Mouse (Mus musculus) G1E-ER4 (cell line): ENCODE results near the gene Bmper. TPM values are rescaled to one million over a fixed set of nuclear protein-coding genes. Genes with fewer than 3 reads are reported as not detected.

ENCODE experiments used
- GATA1 ChIP-seq: IDR thresholded peaks from one replicate; pipeline ENCODE4 v1.8.0; 2012; ENCODE audit warnings: low read length, inconsistent platforms
- polyA plus RNA-seq: library from polyadenylated mRNA; stranded (reverse); fragments of >175 nt; gene quantifications from 2 replicates; pipeline ENCODE4 v1.2.3, GENCODE M21; 2012

The Bmper gene
- not detected in 2 replicates for polyA plus RNA-seq

- no peak for TF ChIP-seq GATA1
Measured at GRCm38 (mm10) chr9:23222841-23223548, at the start of gene Bmper. Gene Bmper (plus strand): TSS chr9:23223076.

GRCm38 (mm10) chr9:23177476-23177875, 45.4 kb upstream of the Bmper start:
- TF ChIP-seq GATA1: no peak

DNA sequence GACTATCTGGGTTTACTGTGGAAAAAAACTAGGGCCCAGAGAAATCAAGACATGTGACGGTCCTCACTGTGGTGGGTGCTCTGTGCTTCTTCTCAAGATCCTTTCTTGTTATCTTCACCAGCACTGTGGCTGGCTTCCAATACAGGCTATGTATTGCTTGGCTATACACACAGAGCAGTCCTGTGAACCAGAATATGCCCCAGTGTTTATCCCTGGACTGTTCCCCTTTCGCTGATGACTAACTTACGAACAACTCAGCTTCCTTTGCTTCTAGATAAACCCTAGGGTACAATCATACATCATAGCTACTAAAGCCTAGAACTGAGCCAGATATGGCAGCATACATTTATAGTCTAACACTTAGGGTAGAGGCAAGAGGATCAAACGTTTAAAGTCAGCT, 35.7 kb upstream of the Bmper start:
- no peak for TF ChIP-seq GATA1

DNA sequence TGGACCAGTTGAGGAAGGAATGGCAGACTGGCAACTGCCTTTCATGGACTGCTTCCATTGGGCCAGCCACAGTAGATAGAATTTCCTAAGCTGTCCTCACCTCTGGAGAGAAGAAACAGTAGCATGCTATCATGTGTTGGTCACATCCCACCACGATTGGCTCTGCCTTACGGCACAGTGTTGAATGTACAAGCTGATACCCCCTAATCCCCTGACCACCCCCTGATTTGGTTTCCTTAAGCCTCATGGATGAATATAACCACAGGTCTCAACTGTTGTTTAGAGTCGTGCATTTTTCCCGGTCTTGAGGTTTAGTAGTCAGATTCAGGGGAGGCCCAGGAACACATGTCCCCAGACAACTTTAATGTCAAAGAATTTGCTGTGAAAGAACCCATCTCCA, 34.7 kb upstream of the Bmper start:
- no peak for TF ChIP-seq GATA1

- TF ChIP-seq GATA1: no peak
Measured at GRCm38 (mm10) chr9:23190950-23191349, 31.9 kb upstream of the Bmper start.

DNA sequence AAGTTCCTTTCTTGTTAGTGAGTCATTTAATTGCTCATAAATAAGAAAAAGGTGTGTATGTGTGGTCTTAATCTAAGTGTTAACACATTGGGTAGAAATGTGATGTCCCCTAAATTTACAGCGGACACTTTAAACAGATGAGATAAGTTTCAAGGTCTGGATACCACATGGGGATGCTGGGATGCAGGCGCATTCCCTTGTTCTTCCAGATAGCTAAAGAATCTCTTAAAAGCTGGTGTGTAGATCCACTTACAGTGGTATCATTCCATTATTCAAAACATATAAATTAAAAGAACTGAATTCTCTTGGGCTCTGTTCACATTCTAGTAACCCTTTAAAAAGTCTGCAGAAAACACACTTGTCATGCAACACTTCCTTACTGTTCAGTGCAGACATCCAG, 31.4 kb upstream of the Bmper start:
- TF ChIP-seq GATA1: no peak

DNA sequence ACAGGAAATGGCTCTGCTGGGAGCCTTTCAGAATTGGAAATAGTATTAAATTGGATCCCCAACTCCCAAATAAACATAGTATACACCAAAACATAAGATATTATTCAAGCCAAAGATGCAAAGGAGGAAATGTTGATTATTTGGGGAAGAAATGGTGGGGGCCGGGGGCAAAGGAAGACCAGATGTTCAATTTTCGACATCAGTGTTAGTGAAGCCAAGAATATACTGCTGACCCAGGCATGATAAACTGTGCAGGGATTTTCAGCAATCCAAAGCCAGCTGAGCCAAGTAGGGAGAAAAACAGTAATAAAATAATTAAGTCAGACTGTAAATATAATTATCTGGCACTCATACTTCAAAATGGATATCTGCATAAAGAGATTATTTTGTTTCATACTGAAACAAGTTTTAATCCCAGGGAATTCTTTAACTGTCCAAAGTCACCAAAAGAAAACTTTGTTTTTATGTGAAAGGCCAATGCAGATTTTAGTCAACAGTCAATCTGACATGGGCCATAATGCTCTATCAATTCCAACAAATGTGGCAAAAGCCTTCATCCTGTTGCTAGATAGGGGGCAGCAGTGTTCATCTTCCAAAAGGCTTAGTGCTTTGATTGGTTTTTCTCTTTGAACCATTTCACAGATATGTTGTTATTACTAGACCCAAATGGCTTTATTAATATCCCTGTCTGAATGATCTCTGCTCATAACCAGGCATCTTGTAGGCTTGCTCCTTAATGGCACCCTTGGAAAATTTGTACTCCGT, 30.1 kb upstream of the Bmper start:
- no peak for TF ChIP-seq GATA1

DNA sequence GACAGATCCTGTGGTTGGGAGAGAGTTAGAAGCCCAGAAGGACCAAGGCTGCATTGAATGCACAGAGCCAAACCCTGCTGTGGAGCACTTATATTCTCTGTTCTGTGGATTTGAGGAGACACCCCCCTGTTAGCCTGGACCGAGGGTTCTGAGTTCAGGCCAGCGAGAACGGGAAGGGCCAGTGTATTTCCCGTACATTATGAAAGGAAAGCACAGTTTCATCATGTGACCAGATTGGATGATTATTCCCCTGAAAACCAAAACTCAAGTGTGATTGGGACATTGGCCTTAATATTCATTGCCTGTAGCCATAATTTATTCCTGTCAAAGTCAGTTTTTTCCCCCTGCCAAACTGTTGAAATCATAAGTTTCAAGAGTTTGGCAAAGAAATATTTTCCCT, 23.9 kb upstream of the Bmper start:
- no peak for TF ChIP-seq GATA1

GRCm38 (mm10) chr9:23199841-23200240, 23.0 kb upstream of the Bmper start:
- no peak for TF ChIP-seq GATA1

DNA sequence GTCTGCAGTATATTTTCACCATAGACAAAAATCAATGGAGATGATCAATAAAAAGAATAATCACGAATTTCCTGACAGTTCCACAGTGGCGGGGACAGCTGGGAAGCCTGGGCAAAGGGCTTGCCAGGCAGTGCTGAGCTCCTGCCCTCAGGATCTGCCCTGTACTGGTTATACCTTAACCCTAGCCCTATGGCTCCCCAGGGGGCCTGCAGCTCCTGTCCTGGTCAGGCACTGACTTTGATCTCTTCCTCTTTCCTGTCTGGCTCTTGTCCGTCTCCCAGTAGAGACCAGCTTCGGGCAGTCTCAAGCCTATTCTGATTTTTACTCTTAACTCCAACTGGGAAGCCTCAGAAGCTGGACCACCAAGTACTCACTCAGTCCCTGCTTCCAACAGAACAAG, 22.0 kb upstream of the Bmper start:
- TF ChIP-seq GATA1: no peak

GRCm38 (mm10) chr9:23202431-23202830, 20.4 kb upstream of the Bmper start:
- no peak for TF ChIP-seq GATA1

DNA sequence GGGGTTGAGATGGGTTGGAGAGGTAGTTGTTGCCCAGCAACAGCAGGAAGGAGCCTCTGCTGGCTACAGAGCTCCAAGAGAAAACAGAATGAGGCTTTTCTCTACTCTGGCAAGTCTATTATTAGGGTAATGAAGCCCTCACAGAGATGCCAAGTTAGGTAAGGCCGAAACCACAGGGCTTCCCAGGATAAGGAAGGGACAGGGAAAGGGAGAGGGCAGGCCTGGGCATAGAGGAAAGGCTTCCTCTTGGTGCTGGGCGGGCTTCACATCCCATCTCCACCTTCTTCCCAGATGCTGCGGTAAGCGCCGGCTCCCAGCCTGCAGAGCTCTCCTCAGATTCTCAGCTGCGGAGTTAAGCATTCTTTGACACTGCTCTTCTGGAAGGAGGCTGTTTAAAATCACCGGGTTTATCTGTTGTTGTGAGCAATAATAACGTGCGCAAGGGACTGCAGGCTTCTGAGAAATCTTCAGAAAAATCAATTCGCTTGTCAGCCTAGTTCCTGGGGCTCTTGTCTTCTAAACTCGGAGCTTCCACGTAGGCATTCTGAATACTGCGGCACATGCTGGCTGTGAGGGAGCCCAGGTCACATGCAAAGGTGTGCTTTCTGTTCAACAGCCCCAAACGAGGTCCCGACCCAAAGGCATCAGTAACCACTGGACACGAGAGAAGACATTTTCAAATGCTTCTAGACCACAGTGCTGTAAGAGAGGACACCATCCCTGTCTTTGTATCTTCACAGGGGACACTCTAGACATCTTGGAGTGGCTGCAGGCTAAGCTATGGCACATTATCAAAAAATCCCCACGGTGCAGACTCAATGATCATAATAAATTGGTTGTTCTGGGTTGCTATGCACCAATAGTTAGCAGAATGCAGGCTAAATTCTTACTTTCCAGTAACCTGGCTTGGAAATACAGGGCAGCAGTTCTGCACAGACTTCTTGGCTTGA, 18.3 kb upstream of the Bmper start:
- no peak for TF ChIP-seq GATA1

GRCm38 (mm10) chr9:23205304-23205703, 17.6 kb upstream of the Bmper start:
- TF ChIP-seq GATA1: no peak

DNA sequence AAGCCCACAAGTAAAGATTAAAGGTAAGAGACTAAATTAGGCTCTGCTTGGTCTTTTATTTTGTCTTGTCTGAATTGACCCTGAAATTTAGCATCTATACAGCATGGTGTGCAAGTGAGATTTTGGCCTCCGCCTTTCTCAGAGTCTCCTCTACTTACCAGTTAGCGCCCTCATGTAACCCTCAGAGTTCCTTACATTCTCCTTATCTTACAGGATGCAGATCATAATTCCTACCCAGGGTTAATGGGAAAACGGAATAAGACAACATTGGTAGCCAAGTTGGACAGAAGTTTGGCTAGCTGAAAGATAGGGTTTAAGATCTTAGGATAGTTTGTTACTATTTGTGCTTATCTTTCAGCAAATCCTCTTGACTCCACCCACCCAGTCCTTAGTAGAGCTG, 17.1 kb upstream of the Bmper start:
- TF ChIP-seq GATA1: no peak

DNA sequence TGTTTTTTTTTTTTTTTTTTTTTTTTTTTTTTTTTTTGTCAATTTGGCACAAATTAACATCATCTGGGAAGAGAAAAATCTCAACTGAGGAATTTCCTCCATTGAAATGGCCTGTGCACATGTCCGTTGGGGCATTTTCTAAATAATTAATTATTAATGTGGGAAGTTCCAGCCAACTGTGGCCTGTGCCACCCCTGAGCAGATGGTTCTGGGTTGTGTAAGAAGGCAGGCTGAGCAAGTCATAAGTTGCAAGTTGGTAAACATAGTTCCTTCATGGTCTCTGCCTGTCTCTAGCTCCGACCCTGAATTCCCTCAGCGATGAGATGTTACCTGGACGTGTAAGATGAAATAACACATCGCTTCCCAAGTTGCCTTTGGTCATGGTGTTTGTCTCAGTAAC, 16.7 kb upstream of the Bmper start:
- TF ChIP-seq GATA1: no peak

- no peak for TF ChIP-seq GATA1
Measured at GRCm38 (mm10) chr9:23212303-23212702, 10.6 kb upstream of the Bmper start.
